In genomic region chr5:112256457-112256856, GRCm38 (mm10) we compare ENCODE assay signal across 23 mouse cellular contexts. TPM values are rescaled to one million over a fixed set of nuclear protein-coding genes. Genes with fewer than 3 reads are reported as not detected.
DNase-seq lines count a peak whose midpoint lies in the region; ATAC-seq and TF ChIP-seq lines count a peak whose summit lies in the region.
"Had no signal": no experiment of that assay in that cellular context is flagged by ENCODE, and none has a peak within 500 bp of the region (broad histone marks: within the 10 kb centered on the region; RNA-seq: fewer than 3 reads in every experiment).

No protein-coding gene starts in this region.

- no peak for ATAC-seq in forebrain, embryonic 14.5 days
- ATAC-seq: lung, postnatal 0 days; midbrain, embryonic 16.5 days had no signal

- no peak for TF ChIP-seq CTCF in layer of hippocampus, adult 2 months (conservative IDR thresholded peaks at IDR 0.05)

- H3K4me1 ChIP-seq in forebrain, embryonic 14.5 days (ENCODE audit: control insufficient read depth, insufficient read depth, low read length), result 0 out of 2 replicates have a peak, but pooled peaks cover 4% of the 10 kb centered on the region

- no peaks in the 10 kb centered on the region for H3K27me3 ChIP-seq in forebrain, embryonic 14.5 days (replicated peaks; ENCODE audit: control insufficient read depth, insufficient read depth, low read length)

- H3K9me3 ChIP-seq in forebrain, embryonic 14.5 days (replicated peaks; ENCODE audit: control insufficient read depth, low read length), result no peaks in the 10 kb centered on the region
- H3K9me3 ChIP-seq: embryonic facial prominence, embryonic 15.5 days; forebrain, embryonic 10.5 days; heart, embryonic 13.5 days; limb, embryonic 15.5 days had no signal

- WGBS in forebrain, embryonic 14.5 days, result 71% methylated on average over 9 of the region's 9 CpGs

- H3K4me2 ChIP-seq in forebrain, embryonic 14.5 days (ENCODE audit: low read length), result no peak overlapping the region
- H3K4me2 ChIP-seq: embryonic facial prominence, embryonic 15.5 days; heart, embryonic 13.5 days; limb, embryonic 15.5 days had no signal

- H3K9ac ChIP-seq in forebrain, embryonic 14.5 days (ENCODE audit: low read length), result no peak overlapping the region
- H3K9ac ChIP-seq: embryonic facial prominence, embryonic 15.5 days; heart, embryonic 13.5 days; limb, embryonic 15.5 days had no signal

- no peaks in the 10 kb centered on the region for H3K36me3 ChIP-seq in forebrain, embryonic 14.5 days (ENCODE audit: control insufficient read depth, insufficient read depth, low read length)
- H3K36me3 ChIP-seq: embryonic facial prominence, embryonic 15.5 days; forebrain, embryonic 10.5 days; heart, embryonic 13.5 days; limb, embryonic 15.5 days had no signal

- H3K4me3 ChIP-seq in layer of hippocampus, adult 2 months, result no peak overlapping the region
- H3K4me3 ChIP-seq in forebrain, embryonic 14.5 days (ENCODE audit: low read depth, low read length), result no peak overlapping the region
- H3K4me3 ChIP-seq: embryonic facial prominence, embryonic 15.5 days; forebrain, embryonic 10.5 days; heart, embryonic 13.5 days; limb, embryonic 15.5 days had no signal

- H3K27ac ChIP-seq in layer of hippocampus, adult 2 months, result peak overlapping the region; percentile 76
- H3K27ac ChIP-seq in forebrain, embryonic 14.5 days (ENCODE audit: low read depth, low read length), result no peak overlapping the region
- H3K27ac ChIP-seq: embryonic facial prominence, embryonic 15.5 days; forebrain, embryonic 10.5 days; heart, embryonic 13.5 days; kidney, postnatal 0 days; limb, embryonic 15.5 days; stomach, postnatal 0 days had no signal

- peak; percentile 54 to 55 for DNase-seq in cerebellum, adult 18-20 months
- no peak for DNase-seq in cerebellum, adult 11 months
- DNase-seq in layer of hippocampus, adult 2 months (ENCODE audit: low spot score in 2 of 2), result no peak
- no peak for DNase-seq in layer of hippocampus, adult 9-10 months (ENCODE audit: low spot score)
- DNase-seq in A20 (ENCODE audit: low read depth, low spot score), result peak; percentile 36
- peak; percentile 56 to 59 for DNase-seq in cerebellum, postnatal 14 days
- no peak for DNase-seq in forebrain, embryonic 14.5 days (ENCODE audit: low spot score)
- DNase-seq in retina, embryonic 14.5 days (ENCODE audit: low spot score), result no peak
- DNase-seq: adrenal gland, postnatal 36 days; embryo, embryonic 11 days; heart, adult 18-20 months; layer of hippocampus, adult 9-11 months; right cerebral cortex, adult 18-20 months; thymus, postnatal 14 days had no signal

RNA-seq across cellular contexts. Expression of gene Crybb1, which starts 0.8 kb away (rescaled TPM):
- 1 to 10 TPM; 6.4 to 7.8 TPM for total RNA-seq in layer of hippocampus, adult 2 months (2021)
- 2.5 and 4.6 TPM in 2 replicates for polyA plus RNA-seq in forebrain, embryonic 14.5 days (2014; fragmentation: Nextera tagmentation; extraction: Ambion mirVana)
- total RNA-seq: CH12.LX had no signal
- polyA plus RNA-seq: forebrain, embryonic 10.5 days had no signal

RNA-seq across cellular contexts. Expression of gene Cryba4, which starts 4.1 kb away (rescaled TPM):
- 1 to 10 TPM; 1.0 to 1.5 TPM for total RNA-seq in layer of hippocampus, adult 2 months (2021)
- polyA plus RNA-seq in forebrain, embryonic 14.5 days (2014; fragmentation: Nextera tagmentation; extraction: Ambion mirVana), result 1.4 and 2.2 TPM in 2 replicates
- total RNA-seq: CH12.LX had no signal

RNA-seq across cellular contexts. Expression of gene Tpst2, which starts 20.0 kb away (rescaled TPM):
- total RNA-seq in layer of hippocampus, adult 2 months (2021), result 10 to 100 TPM; 45.3 to 45.4 TPM
- 29.5 and 30.6 TPM in 2 replicates for polyA plus RNA-seq in forebrain, embryonic 14.5 days (2014; fragmentation: Nextera tagmentation; extraction: Ambion mirVana)

Comparison
In these comparisons a context has a peak if more than half of its experiments do, and no peak if none do; other contexts are left out.
1. DNase-seq: peak in cerebellum, adult 18-20 months (2 of 2), A20 (single experiment) and cerebellum, postnatal 14 days (2 of 2); none in cerebellum, adult 11 months (single experiment), layer of hippocampus, adult 2 months (0 of 2), layer of hippocampus, adult 9-10 months (single experiment), forebrain, embryonic 14.5 days (single experiment) and retina, embryonic 14.5 days (single experiment).